Mouse (Mus musculus): ENCODE measurements around the gene Abtb1.
A peak's percentile ranks its signal among the peaks of the same experiment; 100 is the strongest.

Abtb1 gene

DNA sequence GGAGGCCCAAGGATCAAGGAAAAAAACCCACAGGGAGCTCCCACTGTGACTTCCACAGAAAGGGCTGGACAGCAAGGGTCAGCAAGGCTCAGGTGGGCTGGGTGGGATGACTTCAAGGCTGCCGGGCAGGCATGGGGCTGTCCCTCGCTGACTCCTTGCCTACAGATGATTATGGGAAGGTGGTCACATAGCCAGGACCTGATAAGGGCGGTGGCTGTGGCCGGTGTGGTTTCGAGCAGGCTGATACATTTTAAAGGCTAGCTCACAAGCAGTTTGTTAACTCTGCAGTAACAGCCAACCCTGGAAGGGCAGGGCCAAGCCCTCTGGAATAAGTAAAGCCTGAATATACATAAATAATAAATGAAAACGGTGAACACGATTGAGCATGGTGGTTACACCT is 38.7 kb downstream of the Abtb1 start:
- no peak for DNase-seq (ENCODE audit: low spot score)

DNA sequence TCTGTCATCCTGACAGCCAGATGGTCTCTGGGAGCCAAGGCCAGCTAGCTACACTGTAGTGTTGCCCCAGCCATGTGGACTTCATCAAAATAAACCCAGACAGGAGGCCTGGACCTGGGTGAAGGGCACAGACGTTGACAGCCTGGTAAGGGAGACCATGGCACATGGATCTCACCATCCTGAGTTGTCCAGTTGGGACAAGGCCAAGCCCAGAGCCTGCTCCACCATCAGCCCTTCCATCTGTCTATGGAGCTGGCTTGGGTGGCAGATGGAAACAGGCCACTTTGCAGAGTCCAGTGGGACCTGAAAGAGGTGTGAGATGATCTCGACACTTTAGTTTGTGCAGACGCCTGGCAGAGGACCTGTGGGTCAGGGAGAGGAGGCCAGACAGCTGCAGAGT is 41.0 kb downstream of the Abtb1 start:
- no peak for DNase-seq (ENCODE audit: low spot score)

DNA sequence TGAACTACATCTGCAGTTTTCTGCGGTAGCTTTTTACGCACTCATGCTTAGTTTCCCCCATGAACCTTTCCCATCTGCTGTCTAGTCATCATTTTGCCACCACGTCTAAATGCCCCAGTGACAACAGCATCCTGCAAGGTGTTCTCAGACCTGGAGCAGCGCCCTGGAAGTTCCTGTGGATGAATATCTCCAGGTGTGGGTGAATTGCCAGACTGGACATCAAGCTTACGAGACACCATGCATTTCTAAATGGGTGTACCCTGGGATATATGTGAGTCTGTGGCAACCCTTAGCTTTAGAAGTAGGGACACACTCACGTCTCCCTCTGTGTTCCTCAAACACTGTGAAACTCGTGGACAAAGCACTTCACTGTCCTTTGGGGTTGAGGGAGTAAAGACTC is 41.6 kb downstream of the Abtb1 start:
- no peak for DNase-seq (ENCODE audit: low spot score)

DNA sequence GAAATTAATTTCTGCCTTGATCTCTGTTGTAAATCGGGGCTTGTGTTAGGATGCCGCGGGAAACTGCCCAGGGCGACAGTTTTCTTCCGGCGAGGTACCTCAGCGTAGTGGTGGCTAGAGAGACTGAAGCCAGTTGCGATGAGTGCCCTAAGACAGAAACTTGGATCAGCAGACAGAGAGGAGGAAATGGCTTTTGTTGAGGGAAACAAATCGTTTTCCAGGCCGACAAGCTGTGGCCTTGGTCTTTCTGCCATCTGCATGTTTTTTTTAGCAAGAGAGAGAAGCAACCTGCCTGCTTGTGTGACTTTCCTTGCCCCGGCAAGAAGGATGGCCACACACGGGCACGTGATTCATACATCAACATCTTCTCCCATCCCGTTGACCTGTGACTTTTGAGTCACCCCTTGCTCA is 47.2 kb downstream of the Abtb1 start:
- DNase-seq (ENCODE audit: low spot score): no peak

DNA sequence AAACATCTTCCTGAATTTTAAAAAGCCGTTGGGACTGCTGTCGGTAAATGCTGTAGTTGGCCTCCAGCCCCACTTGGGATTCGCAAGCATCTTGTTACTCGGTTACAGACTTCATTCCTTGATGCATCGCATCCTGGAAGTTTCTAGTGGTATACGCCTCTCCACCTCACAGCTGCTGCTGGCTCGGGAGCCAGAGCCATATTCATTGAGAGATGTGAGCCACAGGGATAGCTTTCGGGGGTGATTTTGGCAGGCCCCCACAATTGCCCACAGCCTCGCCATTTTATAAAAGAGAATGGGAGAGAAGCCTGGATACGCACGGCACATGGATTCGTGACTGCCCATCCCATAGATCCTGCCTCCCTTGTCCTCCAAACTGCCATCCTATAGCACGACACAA is 47.9 kb downstream of the Abtb1 start:
- no peak for DNase-seq (ENCODE audit: low spot score)

DNA sequence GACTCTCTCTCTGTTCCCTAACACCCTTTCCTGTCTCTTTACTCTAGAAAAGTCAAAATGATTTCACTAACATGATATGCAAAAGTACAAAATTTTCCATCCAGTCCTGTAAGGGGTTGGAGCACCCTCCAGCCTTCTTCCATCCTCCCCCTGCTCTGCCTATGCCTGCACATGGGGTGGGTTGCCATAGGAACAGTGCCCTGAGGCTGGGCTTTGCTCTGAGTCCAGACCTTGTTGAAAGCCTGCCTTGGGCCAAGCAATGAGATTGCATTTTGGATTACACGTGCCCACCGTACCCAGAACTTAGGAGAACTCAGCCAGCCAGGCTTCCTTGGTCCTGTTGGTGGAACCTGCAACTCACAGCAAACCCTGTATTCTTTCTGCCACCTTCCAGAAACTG is 48.5 kb downstream of the Abtb1 start:
- DNase-seq (ENCODE audit: low spot score): peak; percentile 53

DNA sequence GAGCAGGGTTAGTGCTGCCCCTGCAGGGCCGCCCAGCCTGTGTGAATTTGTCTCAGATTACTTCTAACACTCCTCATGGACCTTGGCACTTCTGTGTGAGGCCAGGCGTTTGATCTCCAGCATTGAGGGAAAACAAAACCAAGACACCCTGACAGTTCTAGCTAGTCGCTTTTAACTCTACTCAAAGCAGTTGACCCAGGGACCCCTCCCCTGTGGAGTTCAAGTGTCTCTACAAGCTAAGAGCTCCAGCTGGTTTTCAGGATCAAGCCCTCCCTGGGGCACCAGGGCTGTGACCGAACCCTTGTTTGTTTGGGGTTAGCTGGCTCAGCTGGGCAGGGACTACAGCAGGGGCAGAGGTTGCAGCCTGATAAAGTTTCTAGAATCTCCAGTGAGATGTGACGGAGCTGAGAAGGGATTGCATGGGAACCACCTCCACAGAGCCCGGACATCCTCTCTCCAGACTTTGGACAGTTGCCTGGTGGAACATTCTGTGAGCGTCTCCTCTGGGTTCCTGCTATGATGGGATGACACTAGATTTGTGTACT is 49.6 kb downstream of the Abtb1 start:
- peak; percentile 69 for DNase-seq (ENCODE audit: low spot score)

DNA sequence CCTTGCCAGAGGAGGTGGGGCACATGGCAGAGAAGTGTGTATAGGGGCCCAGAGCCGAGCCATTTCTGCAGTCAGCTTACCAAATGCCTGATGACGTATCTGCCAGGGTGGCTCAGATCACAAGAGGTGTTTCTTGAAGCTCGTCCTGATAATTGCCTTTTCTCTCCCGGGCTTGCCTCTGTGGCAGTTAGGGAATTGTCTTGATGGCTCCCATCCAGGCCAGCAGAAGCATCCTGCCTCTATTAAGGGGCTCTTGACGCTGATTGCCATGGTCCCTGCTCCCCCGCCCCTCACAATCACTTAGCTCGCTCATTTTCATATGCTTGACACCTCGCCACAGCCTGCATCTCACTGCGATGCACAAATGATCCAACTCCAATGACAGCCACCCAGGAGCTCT is 50.5 kb downstream of the Abtb1 start:
- DNase-seq (ENCODE audit: low spot score): no peak

DNA sequence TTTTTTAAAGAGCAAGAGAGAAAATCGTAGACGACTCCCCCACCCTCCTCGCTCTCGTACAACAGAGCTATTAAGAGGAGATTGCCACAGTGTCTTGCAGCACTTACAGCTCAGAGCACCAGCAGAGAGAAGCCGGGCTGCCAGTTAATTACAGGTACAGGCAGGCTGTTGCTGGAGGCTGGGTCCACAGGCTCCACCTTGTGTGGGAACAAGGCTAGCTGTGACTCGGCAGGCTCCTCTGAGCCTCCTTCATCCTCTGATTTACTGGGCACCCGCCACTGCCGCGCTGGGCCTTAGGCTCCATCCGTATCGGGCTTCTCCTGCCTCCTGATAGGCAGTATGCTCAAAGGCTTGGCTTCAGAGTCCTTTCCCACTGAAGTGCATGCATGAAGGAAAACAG is 53.6 kb downstream of the Abtb1 start:
- DNase-seq (ENCODE audit: low spot score): no peak

DNA sequence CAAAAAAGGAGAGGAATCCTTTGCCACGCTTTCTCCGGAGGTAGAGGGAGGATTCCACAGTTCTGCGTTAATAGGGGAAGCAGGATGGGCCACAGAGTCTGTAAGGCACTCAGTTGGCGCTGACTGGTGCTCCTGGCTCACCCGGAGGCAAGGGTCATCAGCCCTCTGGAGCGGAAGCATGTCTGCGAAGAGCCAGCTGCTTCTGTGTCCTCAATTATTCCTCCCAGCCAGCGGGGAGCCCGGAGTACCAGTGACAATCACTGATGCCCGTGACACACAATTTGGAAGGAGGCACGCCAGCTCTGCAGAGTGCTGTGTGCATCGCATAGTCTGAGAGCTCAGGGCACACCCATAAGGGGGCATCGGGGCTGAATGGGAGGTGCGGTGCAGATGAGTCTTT is 54.3 kb downstream of the Abtb1 start:
- no peak for DNase-seq (ENCODE audit: low spot score)

DNA sequence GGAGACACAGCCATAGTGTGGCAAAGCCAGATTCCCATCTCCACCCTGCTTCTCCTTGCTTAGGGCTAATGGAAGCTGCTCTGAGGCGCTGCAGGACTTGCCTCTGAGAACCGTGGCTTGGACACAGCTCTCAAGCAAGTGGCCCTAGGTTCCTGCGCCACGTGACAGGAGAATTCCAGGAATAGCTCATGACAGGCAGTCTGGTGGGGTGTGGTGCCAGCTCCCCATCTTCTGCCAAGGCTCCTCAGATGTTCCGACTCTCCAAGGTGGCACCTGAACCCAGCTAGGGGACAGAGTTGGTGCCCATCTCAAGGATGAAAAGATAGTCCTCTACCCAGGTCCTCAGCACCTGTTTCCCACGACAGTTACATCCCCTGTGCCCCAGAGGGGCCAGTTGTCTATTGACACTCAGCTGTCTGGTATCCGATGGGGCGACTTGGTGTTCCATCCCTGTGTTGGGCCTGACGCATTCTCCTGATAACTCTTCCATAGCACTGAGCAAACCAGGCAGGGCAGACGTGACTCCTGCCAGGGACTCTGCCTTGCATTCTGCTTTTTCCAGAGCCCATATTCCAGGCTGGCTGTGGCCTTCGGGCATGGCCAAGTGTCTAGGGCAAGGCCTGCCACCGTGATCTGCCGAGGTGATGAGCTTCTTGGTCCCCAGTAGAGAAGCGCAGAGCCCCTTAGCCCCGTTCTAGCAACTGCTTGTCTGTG is 54.9 kb downstream of the Abtb1 start:
- DNase-seq (ENCODE audit: low spot score): no peak

Measured in embryo, embryonic 10.5 days (tissue).